Mouse (Mus musculus) left cerebral cortex, adult 6 months (tissue): ENCODE results near the gene Lelp1. TPM values are rescaled to one million over a fixed set of nuclear protein-coding genes. Genes with fewer than 3 reads are reported as not detected.

Experiments used
- long read RNA-seq, 2 experiments: library from polyadenylated mRNA; unstranded; transcript quantifications; one replicate each; pipeline ENCODE4 v2.0.0; 2019 to 2020
- polyA plus RNA-seq: library from polyadenylated mRNA; unstranded; fragments of <200 nt; fragmentation: Nextera tagmentation; gene quantifications from 2 replicates; pipeline ENCODE4 v1.2.3, GENCODE M21; 2021

The Lelp1 gene
- polyA plus RNA-seq, result not detected in 2 replicates
- long read RNA-seq, experiment 1, result 0 reads
- long read RNA-seq, experiment 2, result 0 reads

DNA sequence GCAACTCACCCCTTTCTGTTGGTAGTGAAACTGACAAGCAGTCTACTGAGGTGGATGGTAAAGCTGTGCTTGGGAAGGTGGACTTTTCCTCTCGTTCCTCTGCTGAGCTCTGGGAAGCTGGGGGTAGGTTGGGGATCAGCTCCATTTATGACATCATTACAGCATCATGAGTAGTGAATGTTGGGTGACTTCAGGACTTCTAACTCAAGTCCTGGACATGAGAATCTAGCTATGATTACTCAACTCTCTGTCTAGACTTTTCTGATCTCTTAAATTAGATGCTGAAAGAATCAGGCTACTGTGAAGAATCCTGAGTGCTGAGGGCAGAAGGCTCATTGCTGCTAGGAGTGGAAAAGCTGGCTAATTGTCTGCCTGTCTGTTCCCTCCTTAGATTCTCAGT, at the start of gene Lelp1:
TSS of gene Lelp1 (minus strand) at position 101 of the 400 bp plus-strand sequence.

DNA sequence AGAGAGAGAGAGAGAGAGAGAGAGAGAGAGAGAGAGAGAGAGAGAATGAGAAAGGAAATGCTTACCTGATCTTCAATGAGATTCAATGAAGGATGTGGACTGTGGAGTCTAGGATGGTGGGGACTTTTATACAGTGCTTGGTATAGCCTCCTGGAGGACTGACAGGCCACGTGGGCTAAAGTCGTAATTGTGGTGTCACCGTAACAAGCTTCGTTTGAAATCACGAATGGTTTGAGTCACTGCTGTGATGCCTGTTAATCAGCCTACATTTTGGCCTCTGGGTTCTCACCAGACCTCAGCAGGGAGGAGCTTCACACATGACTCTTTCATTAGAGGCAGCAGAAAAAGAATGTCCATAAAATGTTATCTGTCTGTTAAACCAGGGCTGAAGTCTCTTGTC, 18.7 kb downstream of the Lelp1 start, which contains the start of gene Prr9:
TSS of gene Prr9 (minus strand) at position 101 of the 400 bp plus-strand sequence.

Other genes starting within 250 kb of the Lelp1 start
- not detected in 2 replicates for gene Pglyrp3, start 128.2 kb downstream of the Lelp1 start, polyA plus RNA-seq
- 2.6 and 10.8 TPM in 2 replicates for gene Lor, start 59.6 kb downstream of the Lelp1 start, polyA plus RNA-seq
- gene Prr9, start 18.8 kb downstream of the Lelp1 start, polyA plus RNA-seq, result not detected in 2 replicates
- gene Sprr2a1, start 73.1 kb upstream of the Lelp1 start, polyA plus RNA-seq, result not detected in 2 replicates
- not detected in 2 replicates for gene Sprr2a2, start 73.2 kb upstream of the Lelp1 start, polyA plus RNA-seq
- gene Sprr2a3, start 142.7 kb upstream of the Lelp1 start, polyA plus RNA-seq, result not detected in 2 replicates
- not detected in 2 replicates for gene Sprr2b, start 173.9 kb upstream of the Lelp1 start, polyA plus RNA-seq
- not detected in 2 replicates for gene Sprr2d, start 196.4 kb upstream of the Lelp1 start, polyA plus RNA-seq
- not detected in 2 replicates for gene Sprr2e, start 209.4 kb upstream of the Lelp1 start, polyA plus RNA-seq
- not detected in 2 replicates for gene Sprr2f, start 222.4 kb upstream of the Lelp1 start, polyA plus RNA-seq
- gene Sprr2h, start 242.9 kb upstream of the Lelp1 start, polyA plus RNA-seq, result not detected in 2 replicates